26 mouse cellular contexts compared by ENCODE assay signal in the genomic region with DNA sequence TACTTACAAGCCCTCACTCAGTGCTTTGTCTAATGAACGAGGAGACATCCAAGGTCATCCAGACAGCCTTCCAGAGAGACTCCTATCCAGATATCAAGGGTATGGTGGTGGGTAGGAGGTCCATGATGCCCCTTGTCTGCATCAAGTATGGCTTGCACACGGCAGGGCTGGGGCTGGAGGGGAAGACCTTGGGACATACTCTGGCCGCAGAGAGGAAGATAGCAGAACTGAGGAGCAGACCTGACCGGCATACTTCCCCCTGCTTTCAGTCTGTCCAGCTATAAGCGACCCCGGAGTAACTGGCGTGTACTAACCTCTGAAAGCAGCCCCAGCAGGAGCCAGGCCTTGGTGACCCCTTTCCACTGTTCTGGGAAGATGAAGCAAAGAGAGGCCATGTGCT. TPM values are rescaled to one million over a fixed set of nuclear protein-coding genes. Genes with fewer than 3 reads are reported as not detected.
A peak's percentile ranks its signal among the peaks of the same experiment; 100 is the strongest.
DNase-seq lines count a peak whose midpoint lies in the region; ATAC-seq lines count a peak whose summit lies in the region.
"Had no signal": no experiment of that assay in that cellular context is flagged by ENCODE, and none has a peak within 500 bp of the region (broad histone marks: within the 10 kb centered on the region; RNA-seq: fewer than 3 reads in every experiment).

No protein-coding gene starts in this region.

- no peak overlapping the region for H3K4me2 ChIP-seq in embryonic facial prominence, embryonic 11.5 days (ENCODE audit: low read depth, low read length)
- H3K4me2 ChIP-seq: embryonic facial prominence, embryonic 13.5 days; embryonic facial prominence, embryonic 15.5 days; forebrain, embryonic 12.5 days had no signal

- no peaks in the 10 kb centered on the region for H3K36me3 ChIP-seq in embryonic facial prominence, embryonic 11.5 days (replicated peaks; ENCODE audit: control insufficient read depth, insufficient read depth, low read depth, low read length)
- no peaks in the 10 kb centered on the region for H3K36me3 ChIP-seq in embryonic facial prominence, embryonic 10.5 days (replicated peaks)
- H3K36me3 ChIP-seq: embryonic facial prominence, embryonic 13.5 days; embryonic facial prominence, embryonic 15.5 days; forebrain, embryonic 10.5 days; forebrain, embryonic 12.5 days; G1E had no signal

- H3K27ac ChIP-seq in embryonic facial prominence, embryonic 11.5 days (replicated peaks; ENCODE audit: low read depth, low read length), result no peak overlapping the region
- no peak overlapping the region for H3K27ac ChIP-seq in embryonic facial prominence, embryonic 10.5 days (replicated peaks)
- H3K27ac ChIP-seq: embryonic facial prominence, embryonic 13.5 days; embryonic facial prominence, embryonic 15.5 days; forebrain, embryonic 10.5 days; forebrain, embryonic 12.5 days had no signal

- ATAC-seq in embryonic facial prominence, embryonic 11.5 days (replicated peaks; ENCODE audit: insufficient number of reproducible peaks, low FRiP score, low TSS enrichment, low read depth), result 0 out of 2 replicates have a peak, but pooled peaks have one; percentile 34
- peak; percentile 35; the same call in 1 of the 2 replicates for ATAC-seq in megakaryocyte progenitor cell, adult 5-6 weeks (replicated peaks; ENCODE audit: poor library complexity)
- ATAC-seq: activated CD4-positive, CD25-positive, alpha-beta regulatory T cell, adult 4 months; forebrain, embryonic 14.5 days; forebrain, embryonic 16.5 days; Patski had no signal

- H3K4me3 ChIP-seq in embryonic facial prominence, embryonic 11.5 days (ENCODE audit: low read depth, low read length), result no peak overlapping the region
- no peak overlapping the region for H3K4me3 ChIP-seq in embryonic facial prominence, embryonic 10.5 days
- H3K4me3 ChIP-seq: embryonic facial prominence, embryonic 13.5 days; embryonic facial prominence, embryonic 15.5 days; erythroblast, embryonic 14.5 days; forebrain, embryonic 10.5 days; forebrain, embryonic 12.5 days had no signal

- WGBS in embryonic facial prominence, embryonic 11.5 days, result 89% methylated on average over 7 of the region's 7 CpGs
- WGBS in embryonic facial prominence, embryonic 10.5 days, result 88% methylated on average over 7 of the region's 7 CpGs

- H3K4me1 ChIP-seq in embryonic facial prominence, embryonic 11.5 days (ENCODE audit: control insufficient read depth, insufficient read depth, low read length), result no peaks in the 10 kb centered on the region
- no peaks in the 10 kb centered on the region for H3K4me1 ChIP-seq in embryonic facial prominence, embryonic 10.5 days
- H3K4me1 ChIP-seq: embryonic facial prominence, embryonic 13.5 days; embryonic facial prominence, embryonic 15.5 days; forebrain, embryonic 10.5 days; forebrain, embryonic 12.5 days had no signal

- no peak for DNase-seq in embryonic facial prominence, embryonic 11.5 days (ENCODE audit: low spot score)
- no peak for DNase-seq in embryonic facial prominence, embryonic 10.5 days (ENCODE audit: low spot score)
- no peak for DNase-seq in embryo, embryonic 10 days (ENCODE audit: low spot score)
- no peak for DNase-seq in layer of hippocampus, postnatal 10 days (ENCODE audit: low spot score in 2 of 2)
- DNase-seq: adrenal gland, adult 8-10 months; adrenal gland, postnatal 14 days; B cell, adult 2 months; cerebellum, adult 11 months; cerebellum, adult 18-20 months; cerebellum, adult 8-10 months; cerebellum, adult 9-11 months; cerebellum, postnatal 14 days; cerebellum, postnatal 36 days; embryo, embryonic 11 days had no signal

- no peaks in the 10 kb centered on the region for H3K9me3 ChIP-seq in embryonic facial prominence, embryonic 11.5 days (replicated peaks; ENCODE audit: control insufficient read depth, low read length)
- H3K9me3 ChIP-seq in embryonic facial prominence, embryonic 10.5 days, result no peaks in the 10 kb centered on the region
- H3K9me3 ChIP-seq: embryonic facial prominence, embryonic 13.5 days; embryonic facial prominence, embryonic 15.5 days; forebrain, embryonic 10.5 days; forebrain, embryonic 12.5 days; G1E had no signal

- H3K27me3 ChIP-seq in embryonic facial prominence, embryonic 11.5 days (ENCODE audit: control insufficient read depth, insufficient read depth, low read length), result no peaks in the 10 kb centered on the region
- H3K27me3 ChIP-seq in embryonic facial prominence, embryonic 10.5 days (replicated peaks; ENCODE audit: low read depth, poor library complexity, severe bottlenecking), result no peaks in the 10 kb centered on the region
- H3K27me3 ChIP-seq: CH12.LX; embryonic facial prominence, embryonic 13.5 days; embryonic facial prominence, embryonic 15.5 days; forebrain, embryonic 12.5 days had no signal

- no peak overlapping the region for H3K9ac ChIP-seq in embryonic facial prominence, embryonic 11.5 days (replicated peaks; ENCODE audit: low read length)
- H3K9ac ChIP-seq: embryonic facial prominence, embryonic 13.5 days; embryonic facial prominence, embryonic 15.5 days; forebrain, embryonic 12.5 days had no signal

RNA-seq across cellular contexts. Expression of gene Herpud1, which starts 23.3 kb away (rescaled TPM):
- 54.6 and 54.8 TPM in 2 replicates for polyA plus RNA-seq in embryonic facial prominence, embryonic 11.5 days (2014; fragmentation: Nextera tagmentation; extraction: Ambion mirVana)
- polyA plus RNA-seq in embryonic facial prominence, embryonic 10.5 days (2016; fragmentation: Nextera tagmentation; extraction: Ambion mirVana), result 53.2 and 58.8 TPM in 2 replicates
- total RNA-seq in megakaryocyte progenitor cell, adult 5-6 weeks (2015), result 78.2 and 89.9 TPM in 2 replicates
- total RNA-seq in megakaryocyte progenitor cell, adult 5-6 weeks (2017), result 83.3 and 99.5 TPM in 2 replicates
- total RNA-seq in layer of hippocampus, postnatal 10 days (2021), result 10 to 100 TPM; 35.5 to 36.2 TPM

RNA-seq across cellular contexts. Expression of gene Nlrc5, which starts 24.6 kb away (rescaled TPM):
- 0.08 and 0.14 TPM in 2 replicates for polyA plus RNA-seq in embryonic facial prominence, embryonic 11.5 days (2014; fragmentation: Nextera tagmentation; extraction: Ambion mirVana)
- polyA plus RNA-seq in embryonic facial prominence, embryonic 10.5 days (2016; fragmentation: Nextera tagmentation; extraction: Ambion mirVana), result 0.06 TPM in 1 of 2 replicates, not detected in the other
- total RNA-seq in megakaryocyte progenitor cell, adult 5-6 weeks (2015), result 22.5 and 24.1 TPM in 2 replicates
- 17.7 and 27.9 TPM in 2 replicates for total RNA-seq in megakaryocyte progenitor cell, adult 5-6 weeks (2017)
- under 1 TPM; 0.50 to 0.51 TPM for total RNA-seq in layer of hippocampus, postnatal 10 days (2021)

Comparison
In these comparisons a context has a peak if more than half of its experiments do, and no peak if none do; other contexts are left out.
1. RNA of gene Nlrc5, which starts 24.6 kb away (total RNA-seq): 17.7 to 27.9 TPM in megakaryocyte progenitor cell, adult 5-6 weeks; 0.50 to 0.51 TPM in layer of hippocampus, postnatal 10 days; every median in the first group is over 10 times any median in the second.